26 mouse cellular contexts compared by ENCODE assay signal in genomic region chr5:90645579-90645978, GRCm38 (mm10). TPM values are rescaled to one million over a fixed set of nuclear protein-coding genes. Genes with fewer than 3 reads are reported as not detected.
"Had no signal": no experiment of that assay in that cellular context is flagged by ENCODE, and none has a peak within 500 bp of the region (broad histone marks: within the 10 kb centered on the region; RNA-seq: fewer than 3 reads in every experiment).

No protein-coding gene starts in this region.

- H3K4me2 ChIP-seq: heart, embryonic 11.5 days; heart, embryonic 13.5 days; heart, embryonic 15.5 days; hindbrain, embryonic 13.5 days; hindbrain, embryonic 15.5 days; kidney, embryonic 15.5 days; limb, embryonic 13.5 days; limb, embryonic 15.5 days had no signal

- H3K9ac ChIP-seq: heart, embryonic 13.5 days; heart, embryonic 15.5 days; hindbrain, embryonic 13.5 days; hindbrain, embryonic 15.5 days; kidney, embryonic 15.5 days; limb, embryonic 13.5 days; limb, embryonic 15.5 days had no signal

- DNase-seq: gastrocnemius, postnatal 14 days; gastrocnemius, postnatal 36 days; heart, adult 11 months; heart, adult 2 months; heart, postnatal 14 days; heart, postnatal 36 days; kidney, adult 11 months; kidney, adult 2 months; kidney, adult 9 months; kidney, postnatal 14 days; kidney, postnatal 36 days; layer of hippocampus, adult 9-11 months; layer of hippocampus, postnatal 36 days; left cerebral cortex, postnatal 4 days had no signal

- H3K27me3 ChIP-seq: heart, embryonic 13.5 days; heart, embryonic 15.5 days; hindbrain, embryonic 15.5 days; kidney, embryonic 15.5 days; limb, embryonic 15.5 days had no signal

- ATAC-seq: hindbrain, postnatal 0 days had no signal

- H3K4me1 ChIP-seq: hindbrain, embryonic 15.5 days had no signal

- H3K36me3 ChIP-seq: heart, embryonic 13.5 days; heart, embryonic 15.5 days; hindbrain, embryonic 13.5 days; hindbrain, embryonic 15.5 days; kidney, embryonic 15.5 days; limb, embryonic 13.5 days; limb, embryonic 15.5 days had no signal

- H3K27ac ChIP-seq: heart, adult 2 months; heart, embryonic 13.5 days; heart, embryonic 15.5 days; hindbrain, embryonic 13.5 days; hindbrain, embryonic 15.5 days; hindbrain, postnatal 0 days; kidney, embryonic 15.5 days; kidney, postnatal 0 days; limb, embryonic 13.5 days; limb, embryonic 15.5 days had no signal

- H3K4me3 ChIP-seq: heart, adult 2 months; heart, embryonic 13.5 days; heart, embryonic 15.5 days; hindbrain, embryonic 13.5 days; hindbrain, embryonic 15.5 days; kidney, embryonic 15.5 days; limb, embryonic 13.5 days; limb, embryonic 15.5 days had no signal

- H3K9me3 ChIP-seq: heart, embryonic 13.5 days; heart, embryonic 15.5 days; hindbrain, embryonic 13.5 days; hindbrain, embryonic 15.5 days; kidney, embryonic 15.5 days; limb, embryonic 13.5 days; limb, embryonic 15.5 days had no signal

RNA-seq across cellular contexts. Expression of gene Rassf6, which starts 5.1 kb away (rescaled TPM):
- total RNA-seq: gastrocnemius, adult 18-20 months; gastrocnemius, adult 8-10 months; gastrocnemius, postnatal 14 days; gastrocnemius, postnatal 36 days; heart, adult 2 months; heart, postnatal 14 days; heart, postnatal 36 days had no signal
